Mouse (Mus musculus): Measurements from ENCODE around the gene Gpd2.

Gpd2 gene

GRCm38 (mm10) chr2:57251636-57252317 is 14.3 kb downstream of the Gpd2 start:
- DNase-seq (ENCODE audit: low spot score in 2 of 2) = no peak

GRCm38 (mm10) chr2:57252542-57253301 is 15.3 kb downstream of the Gpd2 start:
- no peak for DNase-seq (ENCODE audit: low spot score in 2 of 2)

- no peak for DNase-seq (ENCODE audit: low spot score in 2 of 2)
These were observed 16.8 kb downstream of the Gpd2 start for GRCm38 (mm10) chr2:57254267-57254666.

- DNase-seq (ENCODE audit: low spot score in 2 of 2) = no peak
These were observed 17.8 kb downstream of the Gpd2 start for GRCm38 (mm10) chr2:57255153-57255670.

- no peak for DNase-seq (ENCODE audit: low spot score in 2 of 2)
These were observed 18.4 kb downstream of the Gpd2 start for GRCm38 (mm10) chr2:57255836-57256235.

- DNase-seq (ENCODE audit: low spot score in 2 of 2) = no peak
These were observed 19.0 kb downstream of the Gpd2 start for GRCm38 (mm10) chr2:57256459-57256858.

GRCm38 (mm10) chr2:57261286-57262077 is 24.0 kb downstream of the Gpd2 start:
- DNase-seq (ENCODE audit: low spot score in 2 of 2) = no peak

GRCm38 (mm10) chr2:57263431-57263830 is 26.0 kb downstream of the Gpd2 start:
- DNase-seq (ENCODE audit: low spot score in 2 of 2) = no peak

GRCm38 (mm10) chr2:57264912-57265311 is 27.5 kb downstream of the Gpd2 start:
- no peak for DNase-seq (ENCODE audit: low spot score in 2 of 2)

GRCm38 (mm10) chr2:57266679-57267393 is 29.4 kb downstream of the Gpd2 start:
- DNase-seq (ENCODE audit: low spot score in 2 of 2) = no peak

- DNase-seq (ENCODE audit: low spot score in 2 of 2) = no peak
These were observed 29.9 kb downstream of the Gpd2 start for GRCm38 (mm10) chr2:57267394-57267716.

- DNase-seq (ENCODE audit: low spot score in 2 of 2) = no peak
These were observed 30.5 kb downstream of the Gpd2 start for GRCm38 (mm10) chr2:57267896-57268295.

- no peak for DNase-seq (ENCODE audit: low spot score in 2 of 2)
These were observed 31.4 kb downstream of the Gpd2 start for GRCm38 (mm10) chr2:57268839-57269238.

- no peak for DNase-seq (ENCODE audit: low spot score in 2 of 2)
These were observed 32.4 kb downstream of the Gpd2 start for GRCm38 (mm10) chr2:57269690-57270435.

GRCm38 (mm10) chr2:57280190-57280723 is 42.8 kb downstream of the Gpd2 start:
- no peak for DNase-seq (ENCODE audit: low spot score in 2 of 2)

- DNase-seq (ENCODE audit: low spot score in 2 of 2) = no peak
These were observed 46.4 kb downstream of the Gpd2 start for GRCm38 (mm10) chr2:57283791-57284190.

GRCm38 (mm10) chr2:57285197-57285596 is 47.8 kb downstream of the Gpd2 start:
- DNase-seq (ENCODE audit: low spot score in 2 of 2) = no peak

- no peak for DNase-seq (ENCODE audit: low spot score in 2 of 2)
These were observed 50.6 kb downstream of the Gpd2 start for GRCm38 (mm10) chr2:57287986-57288385.

GRCm38 (mm10) chr2:57293571-57293970 is 56.1 kb downstream of the Gpd2 start:
- DNase-seq (ENCODE audit: low spot score in 2 of 2) = no peak

GRCm38 (mm10) chr2:57296069-57296468 is 58.6 kb downstream of the Gpd2 start:
- DNase-seq (ENCODE audit: low spot score in 2 of 2) = no peak

- no peak for DNase-seq (ENCODE audit: low spot score in 2 of 2)
These were observed 59.8 kb downstream of the Gpd2 start for GRCm38 (mm10) chr2:57297226-57297625.

Data from cerebellum, postnatal 4 days (tissue).